Mouse (Mus musculus): Measurements from ENCODE around the gene Gm5089. TPM values are rescaled to one million over a fixed set of nuclear protein-coding genes. Genes with fewer than 3 reads are reported as not detected.

Gm5089 gene
- polyA plus RNA-seq, 1 experiment, result not detected

- peaks cover 47% of the 10 kb centered on the region for H3K4me1 ChIP-seq
- TF ChIP-seq FLI1 (IDR thresholded peaks at IDR 0.05; ENCODE audit: low read length) (no peak), GATA1 (IDR thresholded peaks at IDR 0.05; ENCODE audit: borderline replicate concordance, low read length) (no peak)
- H3K36me3 ChIP-seq (replicated peaks; ENCODE audit: low read length), result no peaks in the 10 kb centered on the region
- peak overlapping the region; percentile 9 for H3K4me3 ChIP-seq (replicated peaks)
- H3K27me3 ChIP-seq (replicated peaks), result peaks cover 97% of the 10 kb centered on the region
- H3K9me3 ChIP-seq, result 0 out of 2 replicates have a peak, but pooled peaks cover 6% of the 10 kb centered on the region
These were observed 27.7 kb upstream of the Gm5089 start for GRCm38 (mm10) chr14:122478574-122479011.

- no peak for TF ChIP-seq GATA1 (IDR thresholded peaks at IDR 0.05; ENCODE audit: borderline replicate concordance, low read length)
- TF ChIP-seq FLI1 (IDR thresholded peaks at IDR 0.05; ENCODE audit: low read length), result no peak
- Histone ChIP-seq H3K27me3 (replicated peaks) (peaks cover 97% of the 10 kb centered on the region), H3K4me3 (replicated peaks) (peak overlapping the region; percentile 9), H3K4me1 (peaks cover 47% of the 10 kb centered on the region), H3K9me3 (0 out of 2 replicates have a peak, but pooled peaks cover 6% of the 10 kb centered on the region), H3K36me3 (replicated peaks; ENCODE audit: low read length) (no peaks in the 10 kb centered on the region)
These were observed 27.2 kb upstream of the Gm5089 start for GRCm38 (mm10) chr14:122477971-122478573.

GRCm38 (mm10) chr14:122477261-122477671 lies 26.4 kb upstream of the Gm5089 start:
- peaks cover 41% of the 10 kb centered on the region for H3K4me1 ChIP-seq
- H3K27me3 ChIP-seq (replicated peaks), result peaks cover 97% of the 10 kb centered on the region
- no peak for TF ChIP-seq FLI1 (IDR thresholded peaks at IDR 0.05; ENCODE audit: low read length)
- TF ChIP-seq GATA1 (IDR thresholded peaks at IDR 0.05; ENCODE audit: borderline replicate concordance, low read length), result no peak
- H3K36me3 ChIP-seq (replicated peaks; ENCODE audit: low read length), result no peaks in the 10 kb centered on the region
- no peak overlapping the region for H3K4me3 ChIP-seq (replicated peaks)
- H3K9me3 ChIP-seq, result 0 out of 2 replicates have a peak, but pooled peaks cover 6% of the 10 kb centered on the region

GRCm38 (mm10) chr14:122476822-122477215 lies 25.9 kb upstream of the Gm5089 start:
- 0 out of 2 replicates have a peak, but pooled peaks cover 6% of the 10 kb centered on the region for H3K9me3 ChIP-seq
- peaks cover 95% of the 10 kb centered on the region for H3K27me3 ChIP-seq (replicated peaks)
- peaks cover 39% of the 10 kb centered on the region for H3K4me1 ChIP-seq
- TF ChIP-seq FLI1 (IDR thresholded peaks at IDR 0.05; ENCODE audit: low read length), result no peak
- no peak for TF ChIP-seq GATA1 (IDR thresholded peaks at IDR 0.05; ENCODE audit: borderline replicate concordance, low read length)
- no peak overlapping the region for H3K4me3 ChIP-seq (replicated peaks)
- no peaks in the 10 kb centered on the region for H3K36me3 ChIP-seq (replicated peaks; ENCODE audit: low read length)

GRCm38 (mm10) chr14:122476041-122476821 lies 25.3 kb upstream of the Gm5089 start:
- 0 out of 2 replicates have a peak, but pooled peaks cover 5% of the 10 kb centered on the region for H3K9me3 ChIP-seq
- TF ChIP-seq FLI1 (IDR thresholded peaks at IDR 0.05; ENCODE audit: low read length) (no peak), GATA1 (IDR thresholded peaks at IDR 0.05; ENCODE audit: borderline replicate concordance, low read length) (no peak)
- H3K4me3 ChIP-seq (replicated peaks), result peak overlapping the region; percentile 80
- H3K36me3 ChIP-seq (replicated peaks; ENCODE audit: low read length), result no peaks in the 10 kb centered on the region
- H3K4me1 ChIP-seq, result peaks cover 39% of the 10 kb centered on the region
- peaks cover 94% of the 10 kb centered on the region for H3K27me3 ChIP-seq (replicated peaks)

GRCm38 (mm10) chr14:122475557-122476040 lies 24.7 kb upstream of the Gm5089 start:
- H3K9me3 ChIP-seq, result 0 out of 2 replicates have a peak, but pooled peaks cover 4% of the 10 kb centered on the region
- H3K27me3 ChIP-seq (replicated peaks), result peaks cover 94% of the 10 kb centered on the region
- TF ChIP-seq GATA1 (IDR thresholded peaks at IDR 0.05; ENCODE audit: borderline replicate concordance, low read length) (no peak), FLI1 (IDR thresholded peaks at IDR 0.05; ENCODE audit: low read length) (no peak)
- H3K36me3 ChIP-seq (replicated peaks; ENCODE audit: low read length), result no peaks in the 10 kb centered on the region
- H3K4me3 ChIP-seq (replicated peaks), result peak overlapping the region; percentile 29
- H3K4me1 ChIP-seq, result peaks cover 39% of the 10 kb centered on the region

- Histone ChIP-seq H3K4me3 (replicated peaks) (peak within 1 kb of the TSS; percentile 87), H3K27me3 (replicated peaks) (peaks cover 91% of the 10 kb centered on the region)
These were observed 24.1 kb upstream of the Gm5089 start, which contains the start of gene Zic2 for GRCm38 (mm10) chr14:122474891-122475556. TSS of gene Zic2 (plus strand) at chr14:122475435.

GRCm38 (mm10) chr14:122474041-122474890 lies 23.4 kb upstream of the Gm5089 start:
- H3K4me3 ChIP-seq (replicated peaks), result peak overlapping the region; percentile 87
- H3K4me1 ChIP-seq, result peaks cover 39% of the 10 kb centered on the region
- H3K36me3 ChIP-seq (replicated peaks; ENCODE audit: low read length), result no peaks in the 10 kb centered on the region
- peaks cover 93% of the 10 kb centered on the region for H3K27me3 ChIP-seq (replicated peaks)
- 0 out of 2 replicates have a peak, but pooled peaks cover 4% of the 10 kb centered on the region for H3K9me3 ChIP-seq
- TF ChIP-seq FLI1 (IDR thresholded peaks at IDR 0.05; ENCODE audit: low read length) (no peak), GATA1 (IDR thresholded peaks at IDR 0.05; ENCODE audit: borderline replicate concordance, low read length) (no peak)

More at GRCm38 (mm10) chr14:122474891-122475556, 24.1 kb upstream of the Gm5089 start, which contains the start of gene Zic2:
- peaks cover 39% of the 10 kb centered on the region for H3K4me1 ChIP-seq
- TF ChIP-seq FLI1 (IDR thresholded peaks at IDR 0.05; ENCODE audit: low read length) (no peak), GATA1 (IDR thresholded peaks at IDR 0.05; ENCODE audit: borderline replicate concordance, low read length) (no peak)
- H3K9me3 ChIP-seq, result 0 out of 2 replicates have a peak, but pooled peaks cover 4% of the 10 kb centered on the region
- no peaks in the 10 kb centered on the region for H3K36me3 ChIP-seq (replicated peaks; ENCODE audit: low read length)

All from megakaryocyte, embryonic 14.5 days (primary cell).